Mouse (Mus musculus): ENCODE data around the gene B230307C23Rik. TPM values are rescaled to one million over a fixed set of nuclear protein-coding genes. Genes with fewer than 3 reads are reported as not detected.
"Not testable (repeated sequence)": the region's sequence is repeated elsewhere in the genome, so short reads cannot be mapped to it uniquely, and the experiment has no call there.

B230307C23Rik gene
- polyA plus RNA-seq, 1 experiment = 13.8 TPM

- 0 out of 2 replicates have a peak, but pooled peaks cover 2% of the 10 kb centered on the region for H3K4me1 ChIP-seq (ENCODE audit: control insufficient read depth, insufficient read depth, low read length)
- H3K27ac ChIP-seq (ENCODE audit: insufficient read depth, low read length) = peak overlapping the region; percentile 29; the same call in 1 of the 2 replicates
- TF ChIP-seq POLR2A (IDR thresholded peaks at IDR 0.05; ENCODE audit: low read depth, low read length) = no peak
- TF ChIP-seq CTCF (IDR thresholded peaks at IDR 0.05; ENCODE audit: borderline replicate concordance, insufficient read depth, low read length) = no peak
- H3K4me3 ChIP-seq (ENCODE audit: insufficient read depth, low read length) = no peak overlapping the region
These were observed 1.1 kb upstream of the B230307C23Rik start for GRCm38 (mm10) chr16:97995849-97996615.

- not testable (repeated sequence) for H3K4me1 ChIP-seq (ENCODE audit: control insufficient read depth, insufficient read depth, low read length); H3K27ac ChIP-seq (ENCODE audit: insufficient read depth, low read length)
- H3K4me3 ChIP-seq (ENCODE audit: insufficient read depth, low read length) = peak overlapping the region; percentile 86
These were observed 242 bp downstream of the B230307C23Rik start for GRCm38 (mm10) chr16:97997383-97997731.

- Histone ChIP-seq H3K4me1 (ENCODE audit: control insufficient read depth, insufficient read depth, low read length) (no peaks in the 10 kb centered on the region), H3K4me3 (ENCODE audit: insufficient read depth, low read length) (no peak overlapping the region), H3K27ac (ENCODE audit: insufficient read depth, low read length) (no peak overlapping the region)
- TF ChIP-seq POLR2A (IDR thresholded peaks at IDR 0.05; ENCODE audit: low read depth, low read length) (no peak), CTCF (IDR thresholded peaks at IDR 0.05; ENCODE audit: borderline replicate concordance, insufficient read depth, low read length) (no peak)
These were observed 25.0 kb downstream of the B230307C23Rik start for GRCm38 (mm10) chr16:98022081-98022480.

- peak; percentile 32; the same call in 1 of the 2 replicates for TF ChIP-seq CTCF (IDR thresholded peaks at IDR 0.05; ENCODE audit: borderline replicate concordance, insufficient read depth, low read length)
- TF ChIP-seq POLR2A (IDR thresholded peaks at IDR 0.05; ENCODE audit: low read depth, low read length) = no peak
- H3K27ac ChIP-seq (ENCODE audit: insufficient read depth, low read length) = no peak overlapping the region
- H3K4me1 ChIP-seq (ENCODE audit: control insufficient read depth, insufficient read depth, low read length) = no peaks in the 10 kb centered on the region
- no peak overlapping the region for H3K4me3 ChIP-seq (ENCODE audit: insufficient read depth, low read length)
These were observed 25.7 kb downstream of the B230307C23Rik start for GRCm38 (mm10) chr16:98022657-98023345.

DNA sequence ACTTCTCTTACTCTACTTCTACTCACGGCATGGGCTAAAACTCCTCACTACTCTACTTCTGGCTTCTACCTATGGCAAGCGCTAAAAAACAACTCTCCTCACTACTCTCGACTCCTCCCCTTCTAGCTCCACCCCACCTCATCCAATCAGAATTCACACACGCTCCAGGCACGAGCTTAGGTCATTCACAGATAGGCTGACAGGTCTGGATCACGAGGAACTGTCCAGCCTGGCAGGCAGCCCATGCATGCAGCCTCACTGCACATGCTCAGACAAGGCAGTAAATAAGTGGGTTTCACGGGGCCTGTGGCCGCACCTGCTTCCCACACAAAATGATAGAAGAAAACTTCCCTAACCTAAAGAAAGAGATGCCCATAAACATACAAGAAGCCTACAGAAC is 29.1 kb downstream of the B230307C23Rik start:
- H3K4me3 ChIP-seq (ENCODE audit: insufficient read depth, low read length); H3K27ac ChIP-seq (ENCODE audit: insufficient read depth, low read length); H3K4me1 ChIP-seq (ENCODE audit: control insufficient read depth, insufficient read depth, low read length): not testable (repeated sequence)

DNA sequence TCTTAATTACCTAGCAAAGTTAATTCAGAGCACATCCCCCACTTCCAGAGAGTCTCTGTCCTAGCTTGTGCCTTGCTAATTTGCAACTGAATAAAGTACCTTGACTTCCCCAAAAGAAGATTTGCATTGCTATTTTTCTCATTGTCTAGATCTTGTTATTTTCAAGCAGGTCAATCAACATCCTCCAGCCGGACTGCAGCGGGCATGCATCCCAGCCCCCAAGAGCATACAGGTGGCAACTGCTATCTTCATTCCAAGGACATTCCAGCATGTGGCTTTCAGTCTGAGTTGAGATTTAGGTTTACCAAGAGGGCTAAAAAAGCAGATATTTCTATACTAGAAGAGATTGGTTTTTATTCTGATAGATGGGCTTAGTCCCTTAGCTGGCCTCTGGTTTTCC is 37.9 kb downstream of the B230307C23Rik start:
- not testable (repeated sequence) for H3K4me1 ChIP-seq (ENCODE audit: control insufficient read depth, insufficient read depth, low read length); H3K27ac ChIP-seq (ENCODE audit: insufficient read depth, low read length); H3K4me3 ChIP-seq (ENCODE audit: insufficient read depth, low read length)

GRCm38 (mm10) chr16:98041676-98042075 is 44.6 kb downstream of the B230307C23Rik start:
- no peak overlapping the region for H3K27ac ChIP-seq (ENCODE audit: insufficient read depth, low read length)
- H3K4me3 ChIP-seq (ENCODE audit: insufficient read depth, low read length) = no peak overlapping the region
- H3K4me1 ChIP-seq (ENCODE audit: control insufficient read depth, insufficient read depth, low read length) = no peaks in the 10 kb centered on the region
- TF ChIP-seq POLR2A (IDR thresholded peaks at IDR 0.05; ENCODE audit: low read depth, low read length) (no peak), CTCF (IDR thresholded peaks at IDR 0.05; ENCODE audit: borderline replicate concordance, insufficient read depth, low read length) (no peak)

GRCm38 (mm10) chr16:98079382-98079781 is 82.3 kb downstream of the B230307C23Rik start:
- H3K4me1 ChIP-seq (ENCODE audit: control insufficient read depth, insufficient read depth, low read length); H3K4me3 ChIP-seq (ENCODE audit: insufficient read depth, low read length): not testable (repeated sequence)

DNA sequence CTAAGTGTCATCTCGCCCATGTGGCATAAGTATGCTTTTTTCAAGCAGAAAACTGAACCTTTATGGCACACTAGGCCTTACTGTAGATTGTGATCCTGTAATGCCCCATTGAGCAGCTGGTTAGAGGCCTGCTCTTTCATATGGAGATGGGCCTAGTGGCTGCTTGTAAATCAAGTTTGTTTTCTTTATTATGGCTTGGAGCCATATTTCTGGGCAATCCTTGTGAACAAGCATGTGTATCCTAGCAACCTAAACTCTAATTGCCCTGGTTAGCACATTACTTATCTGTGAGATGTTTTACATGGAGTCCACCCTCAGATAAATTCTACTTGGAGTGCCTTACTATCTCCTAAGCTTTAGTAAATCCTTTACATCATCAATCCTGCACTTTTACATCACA is 84.0 kb downstream of the B230307C23Rik start:
- peak overlapping the region; percentile 90 for H3K4me3 ChIP-seq (ENCODE audit: insufficient read depth, low read length)
- not testable (repeated sequence) for H3K27ac ChIP-seq (ENCODE audit: insufficient read depth, low read length); H3K4me1 ChIP-seq (ENCODE audit: control insufficient read depth, insufficient read depth, low read length)

More at GRCm38 (mm10) chr16:98079382-98079781, 82.3 kb downstream of the B230307C23Rik start:
- not testable (repeated sequence) for H3K27ac ChIP-seq (ENCODE audit: insufficient read depth, low read length)

Other genes with a start within 250 kb of the B230307C23Rik start
- gene Ripk4, start 233.5 kb upstream of the B230307C23Rik start, polyA plus RNA-seq (2011; ENCODE audit: insufficient read length, low read depth, missing spikeins) = 0.32 TPM in 1 of 2 replicates, not detected in the other
- 8.2 and 9.8 TPM in 2 replicates for gene Prdm15, start 145.5 kb upstream of the B230307C23Rik start, polyA plus RNA-seq (2011; ENCODE audit: insufficient read length, low read depth, missing spikeins)
- gene C2cd2, start 34.7 kb upstream of the B230307C23Rik start, polyA plus RNA-seq (2011; ENCODE audit: insufficient read length, low read depth, missing spikeins) = 18.7 and 30.3 TPM in 2 replicates
- gene Zbtb21, start 34.7 kb upstream of the B230307C23Rik start, polyA plus RNA-seq (2011; ENCODE audit: insufficient read length, low read depth, missing spikeins) = 18.4 and 20.4 TPM in 2 replicates
- gene A630089N07Rik, start 85.1 kb downstream of the B230307C23Rik start, polyA plus RNA-seq (2011; ENCODE audit: insufficient read length, low read depth, missing spikeins) = 15.7 and 16.1 TPM in 2 replicates

All from embryonic fibroblast, embryonic 13.5 days (primary cell).